9 mouse cellular contexts compared by ENCODE assay signal in the genomic region with DNA sequence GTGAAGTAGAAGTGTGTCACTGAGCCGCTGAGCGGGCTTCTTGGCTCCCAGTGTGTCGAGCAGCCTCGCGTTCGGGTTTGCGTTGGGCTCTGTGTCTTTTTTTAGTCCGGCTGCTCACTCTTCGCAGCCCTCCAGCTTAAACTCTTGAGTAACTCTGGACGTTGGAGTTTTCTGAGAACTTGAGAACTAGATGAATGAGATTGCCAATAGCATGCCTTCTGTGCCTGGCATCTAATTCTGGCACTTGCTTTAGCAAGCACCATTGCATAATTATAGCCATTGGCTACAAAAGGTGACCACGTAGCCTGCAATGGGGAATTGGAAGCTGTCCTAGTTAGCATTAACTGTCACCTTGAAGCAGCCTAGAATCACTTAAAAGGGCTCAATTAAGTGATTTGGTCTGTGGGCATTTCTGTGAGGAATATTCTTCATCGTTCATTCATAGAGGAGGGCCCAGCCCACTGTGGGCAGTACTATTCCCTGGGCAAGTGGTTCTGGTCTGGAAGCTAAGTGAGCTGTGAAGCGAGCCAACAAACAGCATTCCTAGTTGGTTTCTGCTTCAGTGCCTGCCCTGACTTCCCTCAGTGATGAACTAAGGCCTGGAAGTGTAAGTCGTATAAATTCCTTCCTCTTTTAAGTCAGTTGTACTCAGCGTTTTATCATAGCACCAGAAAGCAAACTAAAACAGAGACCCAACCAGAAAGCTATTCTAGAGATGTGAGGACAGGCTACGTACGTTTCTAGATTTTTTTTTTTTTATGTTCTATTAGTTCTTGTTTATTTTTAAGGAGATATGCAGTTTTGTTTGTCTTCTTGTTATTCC.
DNase-seq lines count a peak whose midpoint lies in the region; ATAC-seq and TF ChIP-seq lines count a peak whose summit lies in the region.
"Had no signal": no experiment of that assay in that cellular context is flagged by ENCODE, and none has a peak within 500 bp of the region (broad histone marks: within the 10 kb centered on the region; RNA-seq: fewer than 3 reads in every experiment).

No protein-coding gene starts in this region.

- ATAC-seq in heart, embryonic 15.5 days (replicated peaks; ENCODE audit: insufficient number of reproducible peaks, insufficient read depth, low FRiP score, low read depth), result no peak

- 58% methylated on average over 17 of the region's 17 CpGs for WGBS in heart, embryonic 15.5 days

- H3K27ac ChIP-seq in left cerebral cortex, adult 2 months, result peak overlapping the region; percentile 71; the same call in 1 of the 2 replicates
- peak overlapping the region; percentile 46 for H3K27ac ChIP-seq in heart, embryonic 15.5 days
- H3K27ac ChIP-seq: limb, embryonic 12.5 days had no signal

- DNase-seq in left cerebral cortex, adult 2 months (ENCODE audit: extremely low spot score in 1 of 2, low spot score in 2 of 2), result peak in 1 of 2 experiments; percentile 59
- no peak for DNase-seq in left cerebral cortex, adult 11 months (ENCODE audit: low spot score)
- peak; percentile 35 to 43 for DNase-seq in frontal cortex, postnatal 10 days (ENCODE audit: low spot score in 2 of 2)
- peak; percentile 40 for DNase-seq in right cerebral cortex, postnatal 14 days
- DNase-seq in cerebellum, adult 9-11 months, result no peak
- DNase-seq in yolk sac, embryonic 10.5 days (ENCODE audit: low spot score), result no peak
- DNase-seq: cerebellum, postnatal 36 days had no signal

- no peak overlapping the region for H3K9ac ChIP-seq in heart, embryonic 15.5 days
- H3K9ac ChIP-seq: limb, embryonic 12.5 days had no signal

- H3K4me2 ChIP-seq in heart, embryonic 15.5 days, result peak overlapping the region; percentile 6; the same call in 1 of the 2 replicates
- H3K4me2 ChIP-seq: limb, embryonic 12.5 days had no signal

- H3K36me3 ChIP-seq in heart, embryonic 15.5 days, result no peaks in the 10 kb centered on the region
- H3K36me3 ChIP-seq: limb, embryonic 12.5 days had no signal

- TF ChIP-seq CTCF in left cerebral cortex, adult 2 months (IDR thresholded peaks at IDR 0.05), result no peak

- peaks cover 67% of the 10 kb centered on the region for H3K4me1 ChIP-seq in heart, embryonic 15.5 days (replicated peaks)

- H3K4me3 ChIP-seq in left cerebral cortex, adult 2 months, result no peak overlapping the region
- H3K4me3 ChIP-seq in heart, embryonic 15.5 days, result no peak overlapping the region
- H3K4me3 ChIP-seq: limb, embryonic 12.5 days had no signal

- H3K9me3 ChIP-seq in heart, embryonic 15.5 days (replicated peaks), result no peaks in the 10 kb centered on the region
- H3K9me3 ChIP-seq: limb, embryonic 12.5 days had no signal

- no peaks in the 10 kb centered on the region for H3K27me3 ChIP-seq in heart, embryonic 15.5 days
- H3K27me3 ChIP-seq: limb, embryonic 12.5 days had no signal

- intact Hi-C loops in left cerebral cortex, adult 2 months (cut with DNase I), result loop anchor here (5.0 kb wide), 1 partner anchor 95 kb away; no protein-coding TSS in a partner anchor

Comparison
In these comparisons a context has a peak if more than half of its experiments do, and no peak if none do; other contexts are left out.
1. DNase-seq: peak in frontal cortex, postnatal 10 days (2 of 2) and right cerebral cortex, postnatal 14 days (single experiment); none in left cerebral cortex, adult 11 months (single experiment), cerebellum, adult 9-11 months (single experiment) and yolk sac, embryonic 10.5 days (single experiment).